Mouse (Mus musculus) stomach, embryonic 15.5 days (tissue): ENCODE data around the gene Rps19bp1. TPM values are rescaled to one million over a fixed set of nuclear protein-coding genes. Genes with fewer than 3 reads are reported as not detected.

Experiments
- ATAC-seq: fragments of 200-750 bp; cut with Nextera tagmentation; 2 replicates; pipeline ENCODE4 v1.8.0; 2017; ENCODE audit warnings: low read depth, moderate number of reproducible peaks, moderate TSS enrichment; ENCODE audit not compliant: insufficient read depth, low FRiP score
- H3K27ac ChIP-seq: fragments of 300-500 bp; sonication (generic); 2 replicates; pipeline ENCODE4 v1.5.1; 2015; ENCODE audit warnings: mild to moderate bottlenecking, inconsistent platforms
- H3K27me3 ChIP-seq: fragments of 300-500 bp; sonication (generic); replicated peaks from 2 replicates; pipeline ENCODE4 v1.6.1; 2015; ENCODE audit warnings: inconsistent platforms
- H3K36me3 ChIP-seq: fragments of 300-500 bp; sonication (generic); 2 replicates; pipeline ENCODE4 v1.6.1; 2015; ENCODE audit warnings: inconsistent platforms
- H3K4me1 ChIP-seq: fragments of 300-500 bp; sonication (generic); 2 replicates; pipeline ENCODE4 v1.6.1; 2015; ENCODE audit warnings: inconsistent platforms
- H3K4me2 ChIP-seq: fragments of 300-500 bp; sonication (generic); 2 replicates; pipeline ENCODE4 v1.6.1; 2015; ENCODE audit warnings: mild to moderate bottlenecking, inconsistent platforms
- H3K4me3 ChIP-seq: fragments of 300-500 bp; sonication (generic); replicated peaks from 2 replicates; pipeline ENCODE4 v1.5.1; 2015; ENCODE audit warnings: inconsistent platforms
- H3K9ac ChIP-seq: fragments of 300-500 bp; sonication (generic); 2 replicates; pipeline ENCODE4 v1.6.1; 2015; ENCODE audit warnings: inconsistent platforms
- H3K9me3 ChIP-seq: fragments of 300-500 bp; sonication (generic); 2 replicates; pipeline ENCODE4 v1.6.1; 2016; ENCODE audit warnings: inconsistent platforms
- whole genome bisulfite sequencing: fragments of 180-500 bp; shearing (Covaris S2); methylation state at CpG from one replicate; pipeline ENCODE4 v1.1.7; 2015; 5-methylcytosine and 5-hydroxymethylcytosine counted together
- polyA plus RNA-seq: library from polyadenylated mRNA; unstranded; fragments of >200 nt; fragmentation: Nextera tagmentation; extraction: Ambion mirVana; gene quantifications from 2 replicates; pipeline ENCODE4 v1.2.1, GENCODE M21; 2015

Rps19bp1 gene
- polyA plus RNA-seq, 1 experiment from 2014 or later = 50.2 TPM

- under 1% methylated on average over 48 of the region's 51 CpGs for WGBS
Measured at GRCm38 (mm10) chr15:80255646-80256121, 8.4 kb downstream of the Rps19bp1 start.

GRCm38 (mm10) chr15:80254847-80255645, 9.1 kb downstream of the Rps19bp1 start, which contains the start of gene Atf4:
Gene Atf4 (plus strand): TSS chr15:80255184.
- Histone ChIP-seq H3K27me3 (no peaks in the 10 kb centered on the region), H3K9me3 (no peaks in the 10 kb centered on the region), H3K36me3 (peaks cover 26% of the 10 kb centered on the region), H3K4me1 (peaks cover 31% of the 10 kb centered on the region), H3K27ac (peak within 1 kb of the TSS; percentile 97), H3K4me3 (peak within 1 kb of the TSS; percentile 97), H3K9ac (peak within 1 kb of the TSS; percentile 100), H3K4me2 (peak within 1 kb of the TSS; percentile 84)
- peak; percentile 94 for ATAC-seq
- under 1% methylated on average over 62 of the region's 62 CpGs for WGBS

More at GRCm38 (mm10) chr15:80255646-80256121, 8.4 kb downstream of the Rps19bp1 start:
- peak overlapping the region; percentile 97 for H3K4me3 ChIP-seq
- H3K4me2 ChIP-seq = peak overlapping the region; percentile 84
- peaks cover 25% of the 10 kb centered on the region for H3K36me3 ChIP-seq
- H3K4me1 ChIP-seq = peaks cover 31% of the 10 kb centered on the region
- no peaks in the 10 kb centered on the region for H3K9me3 ChIP-seq
- ATAC-seq = peak; percentile 20
- peak overlapping the region; percentile 97 for H3K27ac ChIP-seq
- H3K9ac ChIP-seq = peak overlapping the region; percentile 100
- H3K27me3 ChIP-seq = no peaks in the 10 kb centered on the region

GRCm38 (mm10) chr15:80254207-80254606, 9.9 kb downstream of the Rps19bp1 start:
- peak overlapping the region; percentile 21; the same call in 1 of the 2 replicates for H3K9ac ChIP-seq
- ATAC-seq = no peak
- H3K27me3 ChIP-seq = no peaks in the 10 kb centered on the region
- H3K36me3 ChIP-seq = peaks cover 32% of the 10 kb centered on the region
- H3K4me2 ChIP-seq = peak overlapping the region; percentile 84
- WGBS = 28% methylated on average over 6 of the region's 6 CpGs
- peaks cover 30% of the 10 kb centered on the region for H3K4me1 ChIP-seq
- H3K27ac ChIP-seq = peak overlapping the region; percentile 97
- peak overlapping the region; percentile 97 for H3K4me3 ChIP-seq
- no peaks in the 10 kb centered on the region for H3K9me3 ChIP-seq

- H3K4me3 ChIP-seq = no peak overlapping the region; the same call in 1 of the 2 replicates
- H3K36me3 ChIP-seq = peaks cover 38% of the 10 kb centered on the region
- H3K27ac ChIP-seq = peak overlapping the region; percentile 97
- no peak overlapping the region for H3K4me2 ChIP-seq
- no peaks in the 10 kb centered on the region for H3K9me3 ChIP-seq
- no peak overlapping the region for H3K9ac ChIP-seq
- peaks cover 26% of the 10 kb centered on the region for H3K4me1 ChIP-seq
- ATAC-seq = no peak
- H3K27me3 ChIP-seq = no peaks in the 10 kb centered on the region
- WGBS = 34% methylated on average over 2 of the region's 2 CpGs
Measured at GRCm38 (mm10) chr15:80253530-80253929, 10.6 kb downstream of the Rps19bp1 start.

GRCm38 (mm10) chr15:80250586-80250985, 13.5 kb downstream of the Rps19bp1 start:
- Histone ChIP-seq H3K27me3 (no peaks in the 10 kb centered on the region), H3K27ac (no peak overlapping the region), H3K9me3 (no peaks in the 10 kb centered on the region), H3K4me2 (no peak overlapping the region), H3K4me3 (no peak overlapping the region), H3K9ac (no peak overlapping the region), H3K4me1 (peaks cover 8% of the 10 kb centered on the region), H3K36me3 (peaks cover 41% of the 10 kb centered on the region)
- ATAC-seq = no peak
- 69% methylated on average over 6 of the region's 6 CpGs for WGBS

GRCm38 (mm10) chr15:80249672-80250071, 14.4 kb downstream of the Rps19bp1 start:
- Histone ChIP-seq H3K27ac (no peak overlapping the region), H3K9me3 (no peaks in the 10 kb centered on the region), H3K4me3 (no peak overlapping the region), H3K9ac (no peak overlapping the region), H3K4me2 (no peak overlapping the region), H3K4me1 (peaks cover 8% of the 10 kb centered on the region), H3K36me3 (peaks cover 43% of the 10 kb centered on the region), H3K27me3 (no peaks in the 10 kb centered on the region)
- no peak for ATAC-seq
- 94% methylated on average over 10 of the region's 10 CpGs for WGBS

GRCm38 (mm10) chr15:80248596-80248995, 15.5 kb downstream of the Rps19bp1 start:
- WGBS = 91% methylated on average over 1 of the region's 1 CpGs

GRCm38 (mm10) chr15:80248135-80248534, 16.0 kb downstream of the Rps19bp1 start:
- H3K9me3 ChIP-seq = no peaks in the 10 kb centered on the region
- no peak overlapping the region for H3K9ac ChIP-seq
- H3K27ac ChIP-seq = no peak overlapping the region
- H3K27me3 ChIP-seq = no peaks in the 10 kb centered on the region
- H3K4me1 ChIP-seq = no peaks in the 10 kb centered on the region
- H3K4me3 ChIP-seq = no peak overlapping the region
- ATAC-seq = no peak
- H3K36me3 ChIP-seq = peaks cover 46% of the 10 kb centered on the region
- WGBS = 95% methylated on average over 12 of the region's 12 CpGs
- H3K4me2 ChIP-seq = no peak overlapping the region

More at GRCm38 (mm10) chr15:80248596-80248995, 15.5 kb downstream of the Rps19bp1 start:
- H3K9ac ChIP-seq = no peak overlapping the region
- peaks cover 43% of the 10 kb centered on the region for H3K36me3 ChIP-seq
- H3K27ac ChIP-seq = no peak overlapping the region
- H3K4me2 ChIP-seq = no peak overlapping the region
- ATAC-seq = no peak
- no peak overlapping the region for H3K4me3 ChIP-seq
- no peaks in the 10 kb centered on the region for H3K27me3 ChIP-seq
- no peaks in the 10 kb centered on the region for H3K9me3 ChIP-seq
- no peaks in the 10 kb centered on the region for H3K4me1 ChIP-seq

GRCm38 (mm10) chr15:80235535-80235934, 28.6 kb downstream of the Rps19bp1 start, which contains the start of gene AC140267.1:
Gene AC140267.1 (plus strand): TSS chr15:80235835.
- H3K9ac ChIP-seq = 0 out of 2 replicates have a peak within 1 kb of the TSS, but pooled peaks have one; percentile 98
- H3K4me3 ChIP-seq = peak within 1 kb of the TSS; percentile 87
- no peaks in the 10 kb centered on the region for H3K27me3 ChIP-seq
- peaks cover 16% of the 10 kb centered on the region for H3K4me1 ChIP-seq
- peak within 1 kb of the TSS; percentile 69 for H3K4me2 ChIP-seq
- no peak within 1 kb of the TSS for H3K27ac ChIP-seq
- no peak for ATAC-seq
- H3K9me3 ChIP-seq = no peaks in the 10 kb centered on the region
- peaks cover 36% of the 10 kb centered on the region for H3K36me3 ChIP-seq
- 94% methylated on average over 9 of the region's 9 CpGs for WGBS

GRCm38 (mm10) chr15:80233733-80234509, 30.2 kb downstream of the Rps19bp1 start, which contains the start of gene Mief1:
Gene Mief1 (plus strand): TSS chr15:80234018.
- no peaks in the 10 kb centered on the region for H3K9me3 ChIP-seq
- peaks cover 16% of the 10 kb centered on the region for H3K4me1 ChIP-seq
- H3K4me2 ChIP-seq = peak within 1 kb of the TSS; percentile 69
- peak within 1 kb of the TSS; percentile 98 for H3K9ac ChIP-seq
- ATAC-seq = peak; percentile 97
- under 1% methylated on average over 67 of the region's 67 CpGs for WGBS
- peaks cover 29% of the 10 kb centered on the region; the same call in 1 of the 2 replicates for H3K36me3 ChIP-seq
- H3K27ac ChIP-seq = peak within 1 kb of the TSS; percentile 83
- peak within 1 kb of the TSS; percentile 87 for H3K4me3 ChIP-seq
- H3K27me3 ChIP-seq = no peaks in the 10 kb centered on the region

GRCm38 (mm10) chr15:80233053-80233452, 31.1 kb downstream of the Rps19bp1 start:
- 65% methylated on average over 4 of the region's 4 CpGs for WGBS
- Histone ChIP-seq H3K9me3 (no peaks in the 10 kb centered on the region), H3K27ac (peak overlapping the region; percentile 83), H3K36me3 (peaks cover 21% of the 10 kb centered on the region; the same call in 1 of the 2 replicates), H3K9ac (no peak overlapping the region), H3K4me2 (peak overlapping the region; percentile 56), H3K4me1 (peaks cover 16% of the 10 kb centered on the region), H3K4me3 (no peak overlapping the region), H3K27me3 (no peaks in the 10 kb centered on the region)
- no peak for ATAC-seq
